Mouse (Mus musculus): ENCODE measurements around the gene Apol6. TPM values are rescaled to one million over a fixed set of nuclear protein-coding genes. Genes with fewer than 3 reads are reported as not detected.

Gene Apol6
- total RNA-seq (2014; rRNA removed) (0.19 TPM in 1 of 2 replicates, not detected in the other), polyA plus RNA-seq (2015; fragmentation: Nextera tagmentation; extraction: Ambion mirVana) (not detected in 2 replicates)

DNA sequence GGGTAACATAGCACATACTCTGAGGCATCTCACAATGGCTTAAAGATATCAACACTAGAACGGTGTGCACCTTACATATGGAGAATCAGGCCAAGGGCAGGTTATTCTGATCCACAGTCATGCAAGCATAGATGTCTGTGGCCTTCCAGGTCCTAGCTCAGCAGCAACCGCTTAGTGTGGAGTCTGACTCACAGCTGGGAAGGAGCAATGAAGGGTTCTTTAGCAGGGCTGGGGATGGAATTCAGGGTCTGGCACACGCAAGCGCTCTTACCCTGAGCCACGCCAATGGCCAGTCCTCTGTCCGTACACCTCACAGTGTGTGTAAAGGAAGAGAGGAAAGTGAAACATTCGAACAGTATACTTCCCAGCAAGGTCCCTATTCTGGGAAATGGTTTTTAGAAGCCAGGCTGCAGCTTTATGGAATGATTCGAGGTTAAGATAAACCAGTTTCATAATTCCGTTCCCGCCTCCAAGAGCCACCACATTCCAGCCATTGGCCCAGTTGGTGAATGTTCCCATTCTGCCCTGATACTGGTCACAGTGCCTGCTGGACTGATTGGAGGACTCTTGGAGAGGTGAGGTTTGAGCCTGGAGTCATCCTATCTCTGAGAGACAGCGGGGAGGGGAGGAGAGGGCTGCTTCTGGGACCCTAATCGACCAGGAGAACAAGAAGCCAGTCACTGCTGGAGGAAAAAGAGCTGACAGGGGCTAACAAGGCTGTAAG lies at the start of gene Apol6:
Apol6 (plus strand) TSS at position 133 of the 724 bp plus-strand sequence.
- H3K27ac ChIP-seq (ENCODE audit: low read depth, low read length), result no peak within 1 kb of the TSS
- ATAC-seq (no peak), DNase-seq (no peak)
- no peak for TF ChIP-seq CTCF (IDR thresholded peaks at IDR 0.05; ENCODE audit: low read depth)
- H3K9me3 ChIP-seq (ENCODE audit: low read length), result no peaks in the 10 kb centered on the region
- H3K9ac ChIP-seq, result no peak within 1 kb of the TSS
- H3K4me2 ChIP-seq (ENCODE audit: low read depth), result no peak within 1 kb of the TSS
- WGBS, result 87% methylated on average over 12 of the region's 12 CpGs
- H3K27me3 ChIP-seq (ENCODE audit: insufficient read depth, low read length), result no peaks in the 10 kb centered on the region
- no peak within 1 kb of the TSS for H3K4me3 ChIP-seq (ENCODE audit: low read depth, low read length)
- H3K4me1 ChIP-seq (ENCODE audit: insufficient read depth), result no peaks in the 10 kb centered on the region
- H3K36me3 ChIP-seq (ENCODE audit: insufficient read depth), result no peaks in the 10 kb centered on the region

DNA sequence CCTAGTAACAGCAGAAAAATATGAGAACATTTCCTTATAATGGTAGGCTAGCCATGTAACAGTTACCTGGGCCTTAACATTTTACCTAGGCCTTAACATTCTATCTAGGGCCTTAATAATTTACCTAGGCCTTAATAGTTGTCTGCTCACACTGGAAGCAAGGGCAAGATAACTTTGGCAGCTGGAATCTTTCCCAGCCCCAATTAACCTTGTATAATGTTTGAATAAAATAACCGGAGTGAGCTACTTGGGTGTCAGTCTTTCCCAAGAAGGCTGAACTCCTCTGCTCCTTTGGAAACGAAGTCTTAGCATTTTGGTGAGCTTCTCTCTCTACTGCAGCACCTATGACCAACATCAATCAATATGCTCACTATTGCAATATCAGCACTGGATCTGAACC lies 46.5 kb upstream of the Apol6 start:
- ATAC-seq (no peak), DNase-seq (no peak)
- Histone ChIP-seq H3K27ac (ENCODE audit: low read depth, low read length) (no peak overlapping the region), H3K4me1 (ENCODE audit: insufficient read depth) (no peaks in the 10 kb centered on the region), H3K27me3 (ENCODE audit: insufficient read depth, low read length) (no peaks in the 10 kb centered on the region), H3K4me2 (ENCODE audit: low read depth) (no peak overlapping the region), H3K4me3 (ENCODE audit: low read depth, low read length) (no peak overlapping the region), H3K9me3 (ENCODE audit: low read length) (no peaks in the 10 kb centered on the region), H3K36me3 (ENCODE audit: insufficient read depth) (no peaks in the 10 kb centered on the region), H3K9ac (no peak overlapping the region)
- TF ChIP-seq CTCF (IDR thresholded peaks at IDR 0.05; ENCODE audit: low read depth), result no peak
- 58% methylated on average over 2 of the region's 2 CpGs for WGBS

- 0 out of 2 replicates have a peak overlapping the region, but pooled peaks have one; percentile 5 for H3K4me2 ChIP-seq (ENCODE audit: low read depth)
These were observed 45.5 kb upstream of the Apol6 start for GRCm38 (mm10) chr15:76998878-76999588.

GRCm38 (mm10) chr15:77003173-77003867 lies 41.2 kb upstream of the Apol6 start:
- TF ChIP-seq CTCF (IDR thresholded peaks at IDR 0.05; ENCODE audit: low read depth), result no peak
- DNase-seq, result no peak
- Histone ChIP-seq H3K27ac (ENCODE audit: low read depth, low read length) (no peak overlapping the region), H3K27me3 (ENCODE audit: insufficient read depth, low read length) (no peaks in the 10 kb centered on the region), H3K36me3 (ENCODE audit: insufficient read depth) (no peaks in the 10 kb centered on the region), H3K9ac (no peak overlapping the region), H3K4me1 (ENCODE audit: insufficient read depth) (no peaks in the 10 kb centered on the region), H3K4me2 (ENCODE audit: low read depth) (no peak overlapping the region), H3K4me3 (ENCODE audit: low read depth, low read length) (no peak overlapping the region), H3K9me3 (ENCODE audit: low read length) (no peaks in the 10 kb centered on the region)
- ATAC-seq, result no peak
- WGBS, result 96% methylated on average over 3 of the region's 3 CpGs

More at GRCm38 (mm10) chr15:76998878-76999588, 45.5 kb upstream of the Apol6 start:
- Histone ChIP-seq H3K27ac (ENCODE audit: low read depth, low read length) (no peak overlapping the region), H3K9ac (no peak overlapping the region), H3K27me3 (ENCODE audit: insufficient read depth, low read length) (no peaks in the 10 kb centered on the region), H3K4me3 (ENCODE audit: low read depth, low read length) (no peak overlapping the region), H3K9me3 (ENCODE audit: low read length) (no peaks in the 10 kb centered on the region), H3K4me1 (ENCODE audit: insufficient read depth) (no peaks in the 10 kb centered on the region), H3K36me3 (ENCODE audit: insufficient read depth) (no peaks in the 10 kb centered on the region)
- TF ChIP-seq CTCF (IDR thresholded peaks at IDR 0.05; ENCODE audit: low read depth), result peak; percentile 50
- WGBS, result 38% methylated on average over 21 of the region's 21 CpGs
- DNase-seq, result peak; percentile 43
- ATAC-seq, result peak; percentile 79

DNA sequence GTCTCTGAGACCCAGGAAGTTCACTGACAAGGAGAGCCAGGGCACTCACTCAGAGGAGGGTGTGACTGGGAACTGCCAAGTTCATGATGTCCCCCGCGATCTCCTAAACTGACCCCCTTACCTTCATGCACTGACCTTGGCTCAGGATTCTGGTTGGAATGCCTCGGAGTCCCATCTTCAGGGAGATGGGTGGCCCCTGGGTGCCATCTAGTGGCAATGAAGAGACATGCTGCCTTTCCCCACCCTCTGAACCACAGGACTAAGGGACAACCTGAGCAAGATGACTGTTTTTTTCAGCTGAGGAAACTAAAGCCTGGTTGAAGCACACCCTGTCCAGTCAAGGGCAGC lies 40.7 kb upstream of the Apol6 start:
- H3K27ac ChIP-seq (ENCODE audit: low read depth, low read length), result no peak overlapping the region
- DNase-seq (peak; percentile 73), ATAC-seq (peak; percentile 48; the same call in 1 of the 2 replicates)
- H3K27me3 ChIP-seq (ENCODE audit: insufficient read depth, low read length), result no peaks in the 10 kb centered on the region
- H3K4me3 ChIP-seq (ENCODE audit: low read depth, low read length), result no peak overlapping the region
- no peak overlapping the region for H3K4me2 ChIP-seq (ENCODE audit: low read depth)
- H3K9ac ChIP-seq, result no peak overlapping the region
- no peaks in the 10 kb centered on the region for H3K4me1 ChIP-seq (ENCODE audit: insufficient read depth)
- WGBS, result 22% methylated on average over 3 of the region's 3 CpGs
- peak; percentile 91 for TF ChIP-seq CTCF (IDR thresholded peaks at IDR 0.05; ENCODE audit: low read depth)
- H3K9me3 ChIP-seq (ENCODE audit: low read length), result no peaks in the 10 kb centered on the region
- no peaks in the 10 kb centered on the region for H3K36me3 ChIP-seq (ENCODE audit: insufficient read depth)

GRCm38 (mm10) chr15:77008851-77009250 lies 35.7 kb upstream of the Apol6 start:
- TF ChIP-seq CTCF (IDR thresholded peaks at IDR 0.05; ENCODE audit: low read depth), result no peak
- Histone ChIP-seq H3K27ac (ENCODE audit: low read depth, low read length) (no peak overlapping the region), H3K36me3 (ENCODE audit: insufficient read depth) (no peaks in the 10 kb centered on the region), H3K4me1 (ENCODE audit: insufficient read depth) (no peaks in the 10 kb centered on the region), H3K27me3 (ENCODE audit: insufficient read depth, low read length) (no peaks in the 10 kb centered on the region), H3K4me2 (ENCODE audit: low read depth) (no peak overlapping the region), H3K9ac (no peak overlapping the region), H3K9me3 (ENCODE audit: low read length) (no peaks in the 10 kb centered on the region), H3K4me3 (ENCODE audit: low read depth, low read length) (no peak overlapping the region)
- WGBS, result 90% methylated on average over 6 of the region's 6 CpGs
- ATAC-seq, result no peak
- no peak for DNase-seq

All from forebrain, postnatal 0 days (tissue).